Mouse (Mus musculus): ENCODE measurements around the gene Ostm1.

- TF ChIP-seq CTCF (IDR thresholded peaks at IDR 0.05; ENCODE audit: low read depth) (no peak), EP300 (IDR thresholded peaks at IDR 0.05; ENCODE audit: low read depth) (no peak)
Observed at GRCm38 (mm10) chr10:42582566-42583110, 984 bp upstream of the Ostm1 start.
